Mouse (Mus musculus) erythroblast, adult 5-6 weeks (primary cell): ENCODE measurements around the gene Rassf1. TPM values are rescaled to one million over a fixed set of nuclear protein-coding genes. Genes with fewer than 3 reads are reported as not detected.

Source experiments
- ATAC-seq: replicated peaks from 2 replicates; pipeline ENCODE4 v1.8.0; 2016; ENCODE audit warnings: moderate number of reproducible peaks, mild to moderate bottlenecking, moderate TSS enrichment, inconsistent platforms; ENCODE audit not compliant: poor library complexity, low FRiP score, severe bottlenecking
- total RNA-seq, 2 experiments: library from RNA; stranded (forward) in 1 of 2; stranded (reverse) in 1 of 2; fragments of 150-400 nt in 1 of 2; fragments of 200-764, 138-1000 nt in 1 of 2; gene quantifications; 2 replicates each; pipeline versions ENCODE4 v1.2.3 to v1.2.4; 2015 to 2017; ENCODE audit warnings: low replicate concordance in 2 of 2

Gene Rassf1
- total RNA-seq, 2 experiments from 2014 or later = 7.3 to 14.8 TPM

GRCm38 (mm10) chr9:107575579-107576356 lies 24.4 kb downstream of the Rassf1 start:
- no peak for ATAC-seq

GRCm38 (mm10) chr9:107576357-107577107 lies 25.2 kb downstream of the Rassf1 start, which contains the start of gene Hyal1:
Gene Hyal1, plus strand, starts transcription at chr9:107576927.
- ATAC-seq = peak; percentile 78

GRCm38 (mm10) chr9:107577871-107578270 lies 26.5 kb downstream of the Rassf1 start:
- ATAC-seq = no peak

GRCm38 (mm10) chr9:107578587-107578986 lies 27.2 kb downstream of the Rassf1 start, which contains the start of gene Naa80:
Gene Naa80, plus strand, starts transcription at chr9:107578887.
- no peak for ATAC-seq

- no peak for ATAC-seq
Measured at GRCm38 (mm10) chr9:107579023-107579900, 27.9 kb downstream of the Rassf1 start.

GRCm38 (mm10) chr9:107580501-107581317 lies 29.4 kb downstream of the Rassf1 start, which contains the start of gene Hyal3:
Gene Hyal3, plus strand, starts transcription at chr9:107580818.
- peak; percentile 77 for ATAC-seq

GRCm38 (mm10) chr9:107581584-107581983 lies 30.2 kb downstream of the Rassf1 start:
- 0 out of 2 replicates have a peak, but pooled peaks have one; percentile 11 for ATAC-seq

- no peak for ATAC-seq
Measured at GRCm38 (mm10) chr9:107582509-107583062, 31.2 kb downstream of the Rassf1 start.

GRCm38 (mm10) chr9:107583174-107583573 lies 31.8 kb downstream of the Rassf1 start:
- no peak for ATAC-seq

- ATAC-seq = no peak
Measured at GRCm38 (mm10) chr9:107586504-107586903, 35.1 kb downstream of the Rassf1 start.

GRCm38 (mm10) chr9:107586974-107587832 lies 35.8 kb downstream of the Rassf1 start, which contains the start of gene Ifrd2:
Gene Ifrd2, plus strand, starts transcription at chr9:107587642.
- peak; percentile 71 for ATAC-seq

GRCm38 (mm10) chr9:107587833-107588639 lies 36.7 kb downstream of the Rassf1 start:
- ATAC-seq = peak; percentile 60

- ATAC-seq = peak; percentile 53
Measured at GRCm38 (mm10) chr9:107590058-107590772, 38.9 kb downstream of the Rassf1 start.

GRCm38 (mm10) chr9:107590773-107591060 lies 39.4 kb downstream of the Rassf1 start:
- ATAC-seq = no peak

- ATAC-seq = no peak
Measured at GRCm38 (mm10) chr9:107593101-107593976, 42.0 kb downstream of the Rassf1 start.
